Mouse (Mus musculus) hindbrain, postnatal 0 days (tissue): ENCODE measurements around the gene Gpc3. TPM values are rescaled to one million over a fixed set of nuclear protein-coding genes. Genes with fewer than 3 reads are reported as not detected.

Experiments
- ATAC-seq: fragments of 200-750 bp; cut with Nextera tagmentation; 2 replicates; pipeline ENCODE4 v1.8.0; 2017; ENCODE audit warnings: mild to moderate bottlenecking, moderate TSS enrichment, moderate library complexity
- DNase-seq: peaks from one replicate; pipeline ENCODE4 v3.0.0-alpha.2; 2015; ENCODE audit warnings: low spot score
- H3K27ac ChIP-seq: fragments of 300-500 bp; sonication (generic); 2 replicates; pipeline ENCODE4 v1.5.1; 2014; ENCODE audit warnings: mild to moderate bottlenecking
- H3K27me3 ChIP-seq: fragments of 300-500 bp; sonication (generic); 2 replicates; pipeline ENCODE4 v1.6.1; 2014; ENCODE audit warnings: low read length, mixed read lengths; ENCODE audit not compliant: insufficient read depth
- H3K36me3 ChIP-seq: fragments of 300-500 bp; sonication (generic); 2 replicates; pipeline ENCODE4 v1.6.1; 2014; ENCODE audit warnings: low read length, mixed read lengths; ENCODE audit not compliant: insufficient read depth
- H3K4me1 ChIP-seq: fragments of 300-500 bp; sonication (generic); 2 replicates; pipeline ENCODE4 v1.6.1; 2014; ENCODE audit warnings: antibody characterized with exemption, low read length, mixed read lengths; ENCODE audit not compliant: insufficient read depth
- H3K4me2 ChIP-seq: fragments of 300-500 bp; sonication (generic); 2 replicates; pipeline ENCODE4 v1.6.1; 2014; ENCODE audit warnings: low read depth, mild to moderate bottlenecking, low read length, moderate library complexity, mixed read lengths
- H3K4me3 ChIP-seq: fragments of 300-500 bp; sonication (generic); 2 replicates; pipeline ENCODE4 v1.5.1; 2014; ENCODE audit warnings: low read length
- H3K9ac ChIP-seq: fragments of 300-500 bp; sonication (generic); replicated peaks from 2 replicates; pipeline ENCODE4 v1.6.1; 2014; ENCODE audit warnings: mild to moderate bottlenecking, low read length, moderate library complexity, mixed read lengths
- H3K9me3 ChIP-seq: fragments of 300-500 bp; sonication (generic); 2 replicates; pipeline ENCODE4 v1.6.1; 2016; ENCODE audit warnings: low read length, mixed read lengths
- CTCF ChIP-seq: IDR thresholded peaks from 2 replicates; pipeline ENCODE4 v1.5.1; 2016; ENCODE audit warnings: antibody characterized with exemption, control low read depth, low read depth
- WGBS: fragments of 180-500 bp; shearing (Covaris S2); extraction: QIAGEN DNeasy Blood & Tissue Kit; methylation state at CpG from one replicate; pipeline ENCODE4 v1.1.7; 2014; 5-methylcytosine and 5-hydroxymethylcytosine counted together
- polyA plus RNA-seq: library from polyadenylated mRNA; unstranded; fragments of >200 nt; fragmentation: Nextera tagmentation; extraction: Ambion mirVana; gene quantifications from 2 replicates; pipeline ENCODE4 v1.2.1, GENCODE M21; 2015
- total RNA-seq: library from RNA; depleted of rRNA; stranded (reverse); fragments of >200 nt; gene quantifications from 2 replicates; pipeline ENCODE4 v1.2.3, GENCODE M21; 2014

Gpc3 gene
- total and polyA plus RNA-seq, 2 experiments from 2014 or later = 33.3 to 86.1 TPM

DNA sequence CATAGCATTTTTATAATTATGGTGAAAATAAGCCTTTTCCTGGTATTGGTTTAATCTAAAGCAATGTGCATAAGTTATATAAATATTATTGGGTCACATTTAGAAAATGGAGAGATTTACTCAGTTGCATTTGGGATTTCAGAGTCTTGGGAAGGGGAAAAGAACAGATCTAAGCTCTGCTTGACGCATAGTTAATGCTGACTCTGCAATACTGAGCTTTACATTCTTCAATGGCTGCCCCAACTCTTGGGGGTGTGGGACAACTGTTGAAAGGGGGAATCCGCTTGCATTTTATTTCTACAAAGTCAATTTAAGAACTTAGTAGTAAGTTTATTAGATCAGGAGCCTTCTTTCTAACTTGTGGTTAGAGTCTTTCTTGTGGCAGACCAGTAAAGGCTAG is 28.4 kb upstream of the Gpc3 start:
- no peak for DNase-seq
- Histone ChIP-seq H3K27me3 (no peaks in the 10 kb centered on the region), H3K4me3 (no peak overlapping the region), H3K36me3 (no peaks in the 10 kb centered on the region), H3K9me3 (no peaks in the 10 kb centered on the region), H3K27ac (no peak overlapping the region), H3K9ac (no peak overlapping the region), H3K4me2 (no peak overlapping the region), H3K4me1 (no peaks in the 10 kb centered on the region)
- ATAC-seq = no peak
- WGBS = 83% methylated on average over 2 of the region's 2 CpGs
- no peak for TF ChIP-seq CTCF

DNA sequence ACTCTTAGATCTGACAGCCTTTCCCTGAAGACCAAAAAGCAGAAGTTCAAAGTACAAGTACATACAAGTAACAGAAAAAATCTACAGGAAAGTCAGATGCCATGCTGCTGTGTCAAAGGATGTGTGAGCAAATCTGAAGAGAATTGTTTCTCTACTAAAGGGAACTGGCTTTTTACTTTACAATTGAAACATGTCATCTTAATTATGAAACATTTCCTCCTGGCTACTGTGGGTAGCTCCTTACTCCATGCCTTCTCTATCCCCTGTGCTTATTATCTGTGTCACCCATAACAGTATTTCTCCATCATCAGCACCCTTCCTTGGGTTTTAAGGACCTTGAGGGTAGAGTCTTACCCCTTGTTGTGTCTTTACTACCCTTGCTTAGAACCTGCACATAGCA is 23.7 kb upstream of the Gpc3 start:
- H3K4me2 ChIP-seq = no peak overlapping the region
- no peak overlapping the region for H3K4me3 ChIP-seq
- ATAC-seq (no peak), DNase-seq (no peak)
- TF ChIP-seq CTCF = no peak
- no peaks in the 10 kb centered on the region for H3K9me3 ChIP-seq
- no peak overlapping the region for H3K9ac ChIP-seq
- no peaks in the 10 kb centered on the region for H3K27me3 ChIP-seq
- no peak overlapping the region for H3K27ac ChIP-seq
- no peaks in the 10 kb centered on the region for H3K4me1 ChIP-seq
- no peaks in the 10 kb centered on the region for H3K36me3 ChIP-seq

DNA sequence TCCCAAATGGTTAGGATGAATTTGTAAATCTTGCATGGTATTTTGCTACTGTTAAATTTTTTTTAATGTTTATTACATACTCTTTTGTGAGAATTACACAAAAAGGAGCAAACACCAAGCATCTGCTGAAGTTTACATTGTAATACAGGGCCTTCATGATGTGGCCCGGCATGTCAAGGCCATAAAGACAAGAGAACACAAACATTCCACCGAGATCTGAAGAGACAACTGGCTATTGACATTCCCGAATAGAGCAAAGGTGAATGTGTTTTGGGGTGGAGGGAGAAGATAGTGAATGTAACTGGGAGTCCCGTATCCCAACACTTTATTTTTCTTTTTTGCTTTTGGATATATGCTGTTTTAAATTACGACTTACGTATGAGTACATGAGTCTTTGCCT is 20.2 kb upstream of the Gpc3 start:
- H3K4me3 ChIP-seq = no peak overlapping the region
- H3K4me1 ChIP-seq = no peaks in the 10 kb centered on the region
- no peak overlapping the region for H3K9ac ChIP-seq
- no peaks in the 10 kb centered on the region for H3K9me3 ChIP-seq
- TF ChIP-seq CTCF = no peak
- 83% methylated on average over 6 of the region's 6 CpGs for WGBS
- ATAC-seq = no peak
- H3K4me2 ChIP-seq = no peak overlapping the region
- DNase-seq = no peak
- no peak overlapping the region for H3K27ac ChIP-seq
- H3K27me3 ChIP-seq = no peaks in the 10 kb centered on the region
- H3K36me3 ChIP-seq = no peaks in the 10 kb centered on the region

DNA sequence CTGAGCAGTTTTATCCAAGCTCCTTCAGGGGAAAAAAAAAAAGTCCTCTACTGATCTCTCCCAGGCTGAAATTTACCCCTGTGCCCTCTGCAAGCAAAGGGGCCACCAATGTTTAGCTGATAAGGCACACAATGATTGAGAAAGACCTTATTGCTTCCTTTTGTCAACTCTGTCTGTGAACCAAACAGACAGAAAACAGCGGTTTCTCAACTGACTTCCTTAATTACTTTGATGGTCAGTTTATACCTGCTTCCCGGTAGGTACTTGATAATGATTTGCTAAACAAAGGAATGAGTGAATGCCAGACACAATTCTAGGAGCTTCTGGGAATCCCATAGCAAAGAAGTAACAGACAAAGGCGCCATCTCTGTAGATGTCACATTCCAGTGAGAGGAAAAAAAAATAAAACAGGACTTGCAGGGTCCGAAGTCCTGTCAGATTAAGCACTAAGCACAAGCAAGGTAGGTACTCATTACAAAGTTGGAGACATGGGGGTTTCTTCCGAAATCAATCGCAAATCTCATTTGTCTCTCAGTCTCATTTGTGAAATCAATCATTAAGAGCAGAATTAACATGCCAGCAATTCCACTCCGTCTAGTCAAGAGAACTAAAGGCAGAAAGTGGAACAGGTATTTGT is 19.1 kb upstream of the Gpc3 start:
- no peaks in the 10 kb centered on the region for H3K4me1 ChIP-seq
- H3K4me3 ChIP-seq = no peak overlapping the region
- H3K36me3 ChIP-seq = no peaks in the 10 kb centered on the region
- H3K27ac ChIP-seq = no peak overlapping the region
- 42% methylated on average over 7 of the region's 7 CpGs for WGBS
- TF ChIP-seq CTCF = no peak
- no peaks in the 10 kb centered on the region for H3K9me3 ChIP-seq
- H3K27me3 ChIP-seq = no peaks in the 10 kb centered on the region
- ATAC-seq (no peak), DNase-seq (no peak)
- H3K4me2 ChIP-seq = no peak overlapping the region
- no peak overlapping the region for H3K9ac ChIP-seq

DNA sequence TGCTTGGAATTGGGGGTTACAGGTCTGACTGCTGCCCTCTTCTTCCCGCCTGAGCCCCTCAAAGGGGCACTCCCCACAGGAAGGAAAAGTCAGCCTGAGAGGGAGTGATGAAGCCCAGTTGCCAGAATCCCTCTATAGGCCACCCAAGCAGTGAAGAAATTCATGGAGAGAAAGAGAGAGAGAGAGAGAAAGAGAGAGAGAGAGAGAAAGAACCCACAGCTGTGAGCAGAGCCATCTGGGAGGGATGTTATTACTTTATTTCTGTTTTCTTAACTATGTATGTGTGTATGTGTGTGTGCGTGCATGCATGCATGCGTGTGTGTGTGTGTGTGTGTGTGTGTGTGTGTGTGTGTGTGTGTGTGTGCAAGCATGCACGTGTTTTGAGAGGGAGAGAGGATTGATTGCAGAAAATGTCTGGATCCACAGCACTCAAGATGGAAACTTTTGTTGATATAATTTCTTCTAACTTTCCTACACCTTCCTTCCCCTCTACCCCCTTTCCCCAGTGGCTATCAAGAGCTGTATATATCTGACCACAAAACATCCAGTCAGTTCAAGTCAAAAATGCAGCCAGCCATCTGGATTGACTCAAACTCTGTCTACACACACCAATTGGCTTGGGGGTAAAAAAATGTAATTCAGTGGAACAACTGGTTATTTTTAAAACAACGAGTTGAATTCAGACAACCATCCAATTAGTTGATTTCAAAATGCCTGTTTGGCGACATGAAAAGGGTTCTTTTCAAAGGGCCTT is 13.4 kb upstream of the Gpc3 start:
- H3K9me3 ChIP-seq = no peaks in the 10 kb centered on the region
- H3K27me3 ChIP-seq = no peaks in the 10 kb centered on the region
- H3K36me3 ChIP-seq = no peaks in the 10 kb centered on the region
- no peak overlapping the region for H3K4me3 ChIP-seq
- ATAC-seq (no peak), DNase-seq (no peak)
- H3K4me1 ChIP-seq = no peaks in the 10 kb centered on the region
- no peak overlapping the region for H3K9ac ChIP-seq
- 75% methylated on average over 6 of the region's 6 CpGs for WGBS
- no peak overlapping the region for H3K4me2 ChIP-seq
- no peak for TF ChIP-seq CTCF
- H3K27ac ChIP-seq = no peak overlapping the region

DNA sequence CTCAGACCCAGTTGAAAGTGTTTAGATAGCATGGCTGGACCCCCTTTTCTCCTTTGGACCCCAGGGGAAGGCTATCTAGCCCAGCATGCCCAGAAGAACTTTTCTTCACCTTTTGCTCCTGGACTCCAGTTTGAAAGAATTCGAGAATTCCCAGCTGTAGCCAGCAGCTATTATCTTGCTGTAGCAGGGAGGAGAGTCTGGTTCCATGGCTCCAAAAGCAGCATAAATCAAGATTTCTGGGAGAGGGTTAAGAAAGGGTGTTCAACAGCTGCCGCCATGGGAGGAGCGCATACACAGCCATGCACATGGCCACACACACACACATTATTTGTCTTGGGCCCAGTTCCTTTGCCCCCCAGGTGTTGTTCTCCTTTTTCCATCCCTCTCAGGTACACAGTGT is 4.1 kb upstream of the Gpc3 start:
- 71% methylated on average over 3 of the region's 3 CpGs for WGBS
- no peaks in the 10 kb centered on the region for H3K9me3 ChIP-seq
- ATAC-seq (no peak), DNase-seq (no peak)
- no peaks in the 10 kb centered on the region for H3K27me3 ChIP-seq
- no peak for TF ChIP-seq CTCF
- H3K4me3 ChIP-seq = no peak overlapping the region
- no peak overlapping the region for H3K27ac ChIP-seq
- no peaks in the 10 kb centered on the region for H3K4me1 ChIP-seq
- no peak overlapping the region for H3K9ac ChIP-seq
- no peaks in the 10 kb centered on the region for H3K36me3 ChIP-seq
- H3K4me2 ChIP-seq = no peak overlapping the region

DNA sequence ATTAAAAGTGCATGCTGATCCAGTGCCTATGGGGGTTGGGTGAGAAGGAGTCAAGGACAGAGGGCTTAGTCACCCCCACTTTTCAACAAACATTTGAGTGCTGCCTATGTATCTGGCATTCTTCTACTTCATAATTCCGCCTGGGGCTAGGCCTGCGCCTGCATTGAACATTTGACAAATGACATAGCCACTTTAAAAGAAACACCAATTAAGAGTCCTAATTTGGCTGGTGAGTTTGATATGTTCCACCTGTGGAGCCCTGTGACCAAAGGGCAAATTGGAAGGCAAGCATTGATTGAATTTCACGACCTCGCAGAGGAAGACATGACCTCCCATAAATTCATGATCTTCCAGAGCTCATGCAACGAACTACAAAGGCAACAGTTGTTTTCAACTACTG is 2.4 kb upstream of the Gpc3 start:
- Histone ChIP-seq H3K9ac (no peak overlapping the region), H3K4me3 (no peak overlapping the region), H3K9me3 (no peaks in the 10 kb centered on the region), H3K36me3 (no peaks in the 10 kb centered on the region), H3K27me3 (no peaks in the 10 kb centered on the region), H3K4me1 (no peaks in the 10 kb centered on the region), H3K4me2 (no peak overlapping the region), H3K27ac (no peak overlapping the region)
- ATAC-seq = no peak
- no peak for DNase-seq
- TF ChIP-seq CTCF = no peak
- 77% methylated on average over 5 of the region's 5 CpGs for whole genome bisulfite sequencing
